Mouse (Mus musculus) stomach, postnatal 0 days (tissue): ENCODE data around the gene Foxj1.

Source experiments
- CTCF ChIP-seq: IDR thresholded peaks from 2 replicates; pipeline ENCODE4 v1.5.1; 2016; ENCODE audit warnings: antibody characterized with exemption, low read depth, mild to moderate bottlenecking, moderate library complexity
- EP300 ChIP-seq: optimal IDR thresholded peaks from 2 replicates; pipeline ENCODE3; 2016; ENCODE audit warnings: antibody characterized with exemption

GRCm38 (mm10) chr11:116297017-116297416, 38.2 kb downstream of the Foxj1 start:
- no peak for TF ChIP-seq CTCF
- TF ChIP-seq EP300 = no peak
